Mouse (Mus musculus) neural tube, embryonic 15.5 days (tissue): ENCODE data around the gene Sos1. TPM values are rescaled to one million over a fixed set of nuclear protein-coding genes. Genes with fewer than 3 reads are reported as not detected.
"Not testable (repeated sequence)": the region's sequence is repeated elsewhere in the genome, so short reads cannot be mapped to it uniquely, and the experiment has no call there.

Experiments used
- ATAC-seq: fragments of 200-750 bp; cut with Nextera tagmentation; 2 replicates; pipeline ENCODE4 v1.8.0; 2017; ENCODE audit warnings: mild to moderate bottlenecking, moderate TSS enrichment, moderate library complexity; ENCODE audit not compliant: low FRiP score
- H3K27ac ChIP-seq: fragments of 300-500 bp; sonication (generic); replicated peaks from 2 replicates; pipeline ENCODE4 v1.5.1; 2015; ENCODE audit warnings: mild to moderate bottlenecking, inconsistent platforms
- H3K27me3 ChIP-seq: fragments of 300-500 bp; sonication (generic); replicated peaks from 2 replicates; pipeline ENCODE4 v1.6.1; 2015; ENCODE audit warnings: inconsistent platforms
- H3K36me3 ChIP-seq: fragments of 300-500 bp; sonication (generic); 2 replicates; pipeline ENCODE4 v1.6.1; 2015; ENCODE audit warnings: inconsistent platforms
- H3K4me1 ChIP-seq: fragments of 300-500 bp; sonication (generic); 2 replicates; pipeline ENCODE4 v1.6.1; 2015; ENCODE audit warnings: inconsistent platforms
- H3K4me2 ChIP-seq: fragments of 300-500 bp; sonication (generic); 2 replicates; pipeline ENCODE4 v1.6.1; 2015; ENCODE audit warnings: inconsistent platforms, mild to moderate bottlenecking, moderate library complexity
- H3K4me3 ChIP-seq: fragments of 300-500 bp; sonication (generic); replicated peaks from 2 replicates; pipeline ENCODE4 v1.5.1; 2015; ENCODE audit warnings: mild to moderate bottlenecking, inconsistent platforms
- H3K9ac ChIP-seq: fragments of 300-500 bp; sonication (generic); replicated peaks from 2 replicates; pipeline ENCODE4 v1.6.1; 2015; ENCODE audit warnings: mild to moderate bottlenecking, inconsistent platforms
- H3K9me3 ChIP-seq: fragments of 300-500 bp; sonication (generic); replicated peaks from 2 replicates; pipeline ENCODE4 v1.6.1; 2016; ENCODE audit warnings: inconsistent platforms
- WGBS: fragments of 180-500 bp; shearing (Covaris S2); methylation state at CpG from one replicate; pipeline ENCODE4 v1.1.7; 2015; ENCODE audit warnings: mixed read lengths; 5-methylcytosine and 5-hydroxymethylcytosine counted together
- polyA plus RNA-seq: library from polyadenylated mRNA; unstranded; fragments of >200 nt; fragmentation: Nextera tagmentation; extraction: Ambion mirVana; gene quantifications from 2 replicates; pipeline ENCODE4 v1.2.1, GENCODE M21; 2015

Sos1 gene
- polyA plus RNA-seq, 1 experiment from 2014 or later, result 7.9 TPM

DNA sequence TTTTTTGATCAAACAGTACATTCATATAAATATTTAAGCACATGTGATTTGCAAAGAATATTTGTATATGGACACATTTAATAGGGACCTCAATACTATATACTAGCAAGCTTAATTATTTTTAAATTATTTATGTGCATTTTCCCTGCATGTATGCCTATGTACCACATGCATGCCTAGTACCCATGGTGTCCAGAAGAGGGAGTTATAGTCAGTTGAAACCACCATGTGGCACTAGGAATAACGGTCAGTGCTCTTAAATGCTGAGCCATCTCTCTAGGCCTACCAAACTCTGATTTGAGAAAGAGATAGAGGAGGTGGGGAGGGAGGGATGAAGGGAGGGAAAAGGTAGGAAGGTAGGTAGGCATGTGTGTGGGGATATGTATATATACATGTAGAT is 69.1 kb downstream of the Sos1 start:
- Histone ChIP-seq H3K36me3 (peaks cover 78% of the 10 kb centered on the region), H3K4me1 (no peaks in the 10 kb centered on the region), H3K27me3 (no peaks in the 10 kb centered on the region), H3K27ac (no peak overlapping the region), H3K4me2 (no peak overlapping the region), H3K4me3 (no peak overlapping the region), H3K9ac (no peak overlapping the region), H3K9me3 (no peaks in the 10 kb centered on the region)
- 63% methylated on average over 1 of the region's 1 CpGs for WGBS
- ATAC-seq, result no peak

DNA sequence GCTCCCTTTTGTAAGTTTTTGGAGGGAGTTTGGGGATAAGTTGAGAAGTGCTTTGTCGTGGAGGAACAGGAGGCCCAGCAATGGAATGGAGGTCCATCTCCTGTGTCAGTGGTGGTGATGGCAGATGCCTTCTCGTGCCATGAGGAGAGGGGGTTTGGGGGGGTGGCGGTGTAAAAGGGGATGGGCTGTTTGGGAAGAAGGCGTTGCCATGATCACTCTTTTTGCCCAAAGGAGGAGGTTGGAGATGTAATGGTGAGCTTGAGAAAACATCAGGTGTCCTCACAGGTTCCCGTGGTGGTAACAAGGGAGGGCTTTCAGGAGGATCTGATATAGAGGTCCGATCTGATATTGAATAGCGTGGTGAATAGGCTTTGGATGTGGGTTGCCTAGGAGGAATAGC is 82.0 kb downstream of the Sos1 start:
- no peak for ATAC-seq

GRCm38 (mm10) chr17:80391423-80392403 is 88.5 kb downstream of the Sos1 start:
- Histone ChIP-seq H3K27me3 (no peaks in the 10 kb centered on the region), H3K9me3 (no peaks in the 10 kb centered on the region), H3K9ac (no peak overlapping the region; the same call in 1 of the 2 replicates), H3K36me3 (no peaks in the 10 kb centered on the region), H3K4me1 (peaks cover 5% of the 10 kb centered on the region; the same call in 1 of the 2 replicates), H3K4me2 (peak overlapping the region; percentile 67), H3K4me3 (peak overlapping the region; percentile 48), H3K27ac (no peak overlapping the region)
- peak; percentile 85 for ATAC-seq
- 13% methylated on average over 17 of the region's 17 CpGs for WGBS

More for the DNA sequence above, 82.0 kb downstream of the Sos1 start:
- Histone ChIP-seq H3K27ac (no peak overlapping the region), H3K4me3 (no peak overlapping the region), H3K4me1 (no peaks in the 10 kb centered on the region), H3K9me3 (no peaks in the 10 kb centered on the region), H3K36me3 (peaks cover 26% of the 10 kb centered on the region), H3K9ac (no peak overlapping the region), H3K4me2 (no peak overlapping the region), H3K27me3 (no peaks in the 10 kb centered on the region)
- 94% methylated on average over 7 of the region's 7 CpGs for WGBS

DNA sequence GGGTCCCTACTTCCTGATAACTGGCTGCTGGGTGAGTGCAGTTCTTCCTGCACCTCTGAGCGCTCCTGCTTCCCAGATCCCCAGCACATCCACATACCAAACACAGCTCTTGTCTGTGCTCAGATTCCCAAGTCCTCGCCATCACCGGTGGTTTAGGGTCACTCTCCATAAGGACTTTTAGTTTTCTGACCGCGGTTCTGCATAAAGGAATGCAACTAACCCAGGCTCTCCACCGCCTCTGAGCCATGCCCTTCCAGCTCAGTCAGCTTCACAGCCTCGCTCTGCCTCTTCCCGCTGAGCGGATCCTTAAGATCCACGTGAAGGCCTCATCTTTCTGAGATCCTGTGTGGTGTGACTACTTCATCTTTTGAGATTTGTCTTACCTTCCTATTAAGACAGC is 90.2 kb downstream of the Sos1 start:
- no peak overlapping the region for H3K9ac ChIP-seq

GRCm38 (mm10) chr17:80385671-80386070 is 94.6 kb downstream of the Sos1 start:
- no peak overlapping the region for H3K4me3 ChIP-seq
- 67% methylated on average over 1 of the region's 1 CpGs for WGBS
- H3K9ac ChIP-seq, result no peak overlapping the region
- no peaks in the 10 kb centered on the region for H3K36me3 ChIP-seq
- H3K27ac ChIP-seq, result no peak overlapping the region
- no peaks in the 10 kb centered on the region for H3K27me3 ChIP-seq
- H3K4me2 ChIP-seq, result no peak overlapping the region
- no peaks in the 10 kb centered on the region for H3K4me1 ChIP-seq
- no peak for ATAC-seq
- no peaks in the 10 kb centered on the region for H3K9me3 ChIP-seq

More for the DNA sequence above, 90.2 kb downstream of the Sos1 start:
- 69% methylated on average over 10 of the region's 10 CpGs for WGBS
- no peaks in the 10 kb centered on the region for H3K27me3 ChIP-seq
- no peaks in the 10 kb centered on the region for H3K36me3 ChIP-seq
- H3K4me3 ChIP-seq, result no peak overlapping the region
- H3K9me3 ChIP-seq, result no peaks in the 10 kb centered on the region
- no peak overlapping the region for H3K4me2 ChIP-seq
- no peak overlapping the region for H3K27ac ChIP-seq
- ATAC-seq, result no peak
- H3K4me1 ChIP-seq, result peaks cover 5% of the 10 kb centered on the region; the same call in 1 of the 2 replicates

DNA sequence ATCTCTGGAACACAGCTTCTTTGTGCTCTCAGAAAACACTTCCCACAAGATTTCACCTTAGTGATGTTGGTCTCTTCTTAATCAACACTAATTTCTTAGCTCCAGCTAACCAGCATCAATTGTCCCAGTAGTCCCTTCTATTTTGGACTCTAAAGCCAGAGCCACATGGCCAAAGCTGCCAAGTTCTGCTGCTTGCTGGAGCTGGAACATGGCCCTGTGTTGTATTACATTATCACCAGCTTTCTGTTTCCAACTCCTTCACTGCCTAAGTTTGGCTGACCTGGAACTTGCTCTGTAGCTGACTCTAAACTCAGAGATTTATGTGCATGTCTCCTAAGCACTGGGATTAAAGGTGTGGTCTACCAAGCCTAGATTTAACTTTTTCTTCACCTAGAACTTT is 101.9 kb downstream of the Sos1 start:
- not testable (repeated sequence) for H3K4me1 ChIP-seq, H3K9me3 ChIP-seq, H3K27ac ChIP-seq, ATAC-seq, H3K4me3 ChIP-seq, H3K9ac ChIP-seq, H3K27me3 ChIP-seq, H3K36me3 ChIP-seq, H3K4me2 ChIP-seq

- Histone ChIP-seq H3K9ac (peak overlapping the region; percentile 65), H3K9me3 (no peaks in the 10 kb centered on the region), H3K27ac (peak overlapping the region; percentile 89), H3K4me1 (peaks cover 15% of the 10 kb centered on the region), H3K4me3 (peak overlapping the region; percentile 56), H3K36me3 (no peaks in the 10 kb centered on the region), H3K4me2 (peak overlapping the region; percentile 86), H3K27me3 (no peaks in the 10 kb centered on the region)
- 15% methylated on average over 29 of the region's 29 CpGs for WGBS
- peak; percentile 87 for ATAC-seq
Measured at GRCm38 (mm10) chr17:80373726-80374096, 106.5 kb downstream of the Sos1 start.

DNA sequence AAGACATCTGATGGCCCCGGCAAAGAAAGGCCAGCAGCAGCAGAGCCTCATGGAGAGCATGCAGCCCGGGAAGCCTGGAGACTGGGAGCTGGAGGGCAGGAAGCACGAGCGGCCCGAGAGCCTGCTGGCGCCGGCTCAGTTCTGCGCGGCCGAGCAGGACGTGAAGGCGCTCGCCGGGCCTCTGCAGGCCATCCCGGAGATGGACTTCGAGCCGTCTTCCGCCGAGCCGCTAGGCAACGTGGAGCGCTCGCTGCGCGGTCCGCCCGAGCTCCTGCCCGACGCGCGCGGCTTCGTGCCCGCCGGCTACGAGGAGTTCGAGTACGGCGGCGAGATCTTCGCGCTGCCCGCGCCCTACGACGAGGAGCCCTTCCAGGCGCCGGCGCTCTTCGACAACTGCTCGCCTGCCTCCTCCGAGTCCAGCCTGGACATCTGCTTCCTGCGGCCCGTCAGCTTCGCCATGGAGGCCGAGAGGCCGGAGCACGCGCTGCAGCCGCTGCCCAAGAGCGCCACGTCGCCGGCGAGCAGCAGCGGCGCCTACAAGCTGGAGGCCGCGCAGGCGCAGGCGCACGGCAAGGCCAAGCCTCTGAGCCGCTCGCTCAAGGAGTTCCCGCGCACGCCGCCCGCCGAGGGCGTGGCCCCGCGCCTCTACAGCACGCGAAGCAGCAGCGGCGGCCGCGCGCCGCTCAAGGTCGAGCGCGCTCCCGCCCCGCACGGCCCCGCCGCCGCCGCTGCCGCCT is 107.1 kb downstream of the Sos1 start, which contains the start of gene Gm10190:
Gene Gm10190, minus strand, starts transcription at position 553 of the 737 bp plus-strand sequence.
- WGBS, result 3% methylated on average over 100 of the region's 102 CpGs
- Histone ChIP-seq H3K27me3 (no peaks in the 10 kb centered on the region), H3K9ac (peak within 1 kb of the TSS; percentile 65), H3K9me3 (no peaks in the 10 kb centered on the region), H3K27ac (peak within 1 kb of the TSS; percentile 89), H3K4me2 (peak within 1 kb of the TSS; percentile 86), H3K36me3 (no peaks in the 10 kb centered on the region), H3K4me3 (peak within 1 kb of the TSS; percentile 56), H3K4me1 (peaks cover 15% of the 10 kb centered on the region)
- ATAC-seq, result peak; percentile 99

DNA sequence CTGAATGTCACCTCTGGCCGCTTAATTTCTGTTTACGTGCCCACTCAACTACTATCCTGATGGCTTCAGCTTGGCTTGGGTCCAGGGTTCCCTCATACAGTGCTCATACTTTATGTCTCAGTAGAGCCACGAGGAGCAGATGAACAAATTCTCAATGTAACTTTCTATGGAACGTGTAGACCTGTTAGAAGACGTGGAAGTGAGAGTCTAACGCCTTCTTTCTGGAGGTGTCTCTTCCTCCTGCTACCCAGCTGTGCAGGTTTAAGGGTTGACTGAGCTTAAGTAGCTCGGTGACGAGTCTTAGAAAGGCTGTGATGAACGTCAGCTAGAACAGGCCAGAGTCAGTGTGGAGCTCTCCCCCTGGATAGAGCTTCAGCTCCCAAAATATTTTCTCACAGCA is 111.6 kb downstream of the Sos1 start:
- no peaks in the 10 kb centered on the region for H3K36me3 ChIP-seq
- no peak overlapping the region for H3K9ac ChIP-seq
- H3K27ac ChIP-seq, result no peak overlapping the region
- ATAC-seq, result no peak
- H3K4me2 ChIP-seq, result no peak overlapping the region
- no peaks in the 10 kb centered on the region for H3K27me3 ChIP-seq
- H3K4me3 ChIP-seq, result no peak overlapping the region
- WGBS, result 80% methylated on average over 9 of the region's 9 CpGs
- H3K4me1 ChIP-seq, result peaks cover 11% of the 10 kb centered on the region
- H3K9me3 ChIP-seq, result no peaks in the 10 kb centered on the region

DNA sequence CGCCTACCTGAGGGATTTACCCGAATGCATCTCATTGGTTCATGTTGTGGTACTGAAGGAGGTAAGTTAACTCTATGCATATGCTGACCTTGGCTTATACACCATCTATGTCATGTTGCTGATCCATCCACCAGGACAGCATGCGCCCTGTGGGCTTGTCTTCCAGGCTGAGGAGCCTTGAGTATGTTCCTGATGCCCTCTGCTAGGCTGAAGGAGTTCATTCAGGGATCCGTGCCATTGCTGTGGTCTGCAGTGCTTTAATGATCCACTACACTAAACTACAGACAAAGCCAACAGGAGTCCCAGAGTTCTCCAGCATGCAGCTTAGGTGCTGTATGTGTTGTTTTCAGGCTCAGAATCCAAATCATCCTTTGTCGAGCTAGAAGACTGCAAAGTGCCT is 113.0 kb downstream of the Sos1 start:
- no peak overlapping the region for H3K27ac ChIP-seq
- no peak overlapping the region for H3K4me3 ChIP-seq
- H3K36me3 ChIP-seq, result no peaks in the 10 kb centered on the region
- H3K4me1 ChIP-seq, result no peaks in the 10 kb centered on the region
- no peak overlapping the region for H3K9ac ChIP-seq
- H3K9me3 ChIP-seq, result no peaks in the 10 kb centered on the region
- WGBS, result 90% methylated on average over 5 of the region's 5 CpGs
- no peak for ATAC-seq
- no peaks in the 10 kb centered on the region for H3K27me3 ChIP-seq
- H3K4me2 ChIP-seq, result no peak overlapping the region

- H3K4me1 ChIP-seq, result no peaks in the 10 kb centered on the region
- H3K36me3 ChIP-seq, result no peaks in the 10 kb centered on the region
- no peak for ATAC-seq
- no peak overlapping the region for H3K9ac ChIP-seq
- no peak overlapping the region for H3K4me2 ChIP-seq
- no peak overlapping the region for H3K27ac ChIP-seq
- H3K4me3 ChIP-seq, result no peak overlapping the region
- H3K27me3 ChIP-seq, result no peaks in the 10 kb centered on the region
- no peaks in the 10 kb centered on the region for H3K9me3 ChIP-seq
- 92% methylated on average over 8 of the region's 8 CpGs for WGBS
Measured at GRCm38 (mm10) chr17:80360245-80360644, 120.0 kb downstream of the Sos1 start.

DNA sequence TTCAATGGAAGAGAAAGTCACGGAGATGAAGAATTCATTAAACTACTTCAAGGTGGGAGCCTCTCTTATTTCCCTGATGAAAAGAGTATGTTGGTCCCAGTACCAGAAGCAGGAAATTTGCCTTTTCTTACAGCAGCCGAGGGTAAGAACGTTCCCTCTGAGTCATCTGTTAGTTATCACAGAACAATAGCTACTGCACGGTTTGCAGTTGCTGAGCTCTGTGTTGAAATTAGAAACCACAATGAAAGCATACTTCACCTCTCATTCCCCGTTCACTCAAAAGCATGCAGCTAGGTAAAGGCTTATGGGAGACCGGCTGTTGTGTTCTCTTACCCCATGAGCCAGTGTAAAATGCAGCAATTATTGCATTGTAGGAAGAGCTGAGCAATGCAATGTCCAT is 133.0 kb downstream of the Sos1 start:
- Histone ChIP-seq H3K4me1 (no peaks in the 10 kb centered on the region), H3K4me3 (no peak overlapping the region), H3K36me3 (no peaks in the 10 kb centered on the region), H3K9ac (no peak overlapping the region), H3K27me3 (no peaks in the 10 kb centered on the region), H3K9me3 (no peaks in the 10 kb centered on the region), H3K4me2 (no peak overlapping the region), H3K27ac (no peak overlapping the region)
- WGBS, result 50% methylated on average over 6 of the region's 6 CpGs
- ATAC-seq, result no peak
